Mouse (Mus musculus): ENCODE measurements around the gene Smyd3. TPM values are rescaled to one million over a fixed set of nuclear protein-coding genes. Genes with fewer than 3 reads are reported as not detected.

Smyd3 gene
- polyA plus RNA-seq, 1 experiment from 2014 or later, result 22.3 TPM

- no peak overlapping the region for H3K4me3 ChIP-seq
- H3K4me1 ChIP-seq, result peaks cover 19% of the 10 kb centered on the region
- no peak overlapping the region for H3K27ac ChIP-seq
- no peaks in the 10 kb centered on the region for H3K36me3 ChIP-seq
- H3K27me3 ChIP-seq (ENCODE audit: low read depth, poor library complexity, severe bottlenecking), result no peaks in the 10 kb centered on the region
- WGBS, result 74% methylated on average over 6 of the region's 6 CpGs
- no peak for DNase-seq (ENCODE audit: low spot score)
- no peaks in the 10 kb centered on the region for H3K9me3 ChIP-seq (replicated peaks)
Measured at GRCm38 (mm10) chr1:179240663-179241279, 277.1 kb downstream of the Smyd3 start.

- Histone ChIP-seq H3K9me3 (replicated peaks) (no peaks in the 10 kb centered on the region), H3K27me3 (ENCODE audit: low read depth, poor library complexity, severe bottlenecking) (no peaks in the 10 kb centered on the region), H3K27ac (no peak overlapping the region), H3K36me3 (no peaks in the 10 kb centered on the region), H3K4me3 (no peak overlapping the region), H3K4me1 (peaks cover 20% of the 10 kb centered on the region)
- 89% methylated on average over 2 of the region's 2 CpGs for WGBS
- DNase-seq (ENCODE audit: low spot score), result no peak
Measured at GRCm38 (mm10) chr1:179238639-179239038, 279.2 kb downstream of the Smyd3 start.

GRCm38 (mm10) chr1:179237989-179238388 is 279.9 kb downstream of the Smyd3 start:
- H3K4me1 ChIP-seq, result peaks cover 24% of the 10 kb centered on the region
- no peaks in the 10 kb centered on the region for H3K9me3 ChIP-seq (replicated peaks)
- no peak overlapping the region for H3K4me3 ChIP-seq
- 33% methylated on average over 7 of the region's 7 CpGs for WGBS
- peak; percentile 66 for DNase-seq (ENCODE audit: low spot score)
- H3K27ac ChIP-seq, result no peak overlapping the region
- H3K27me3 ChIP-seq (ENCODE audit: low read depth, poor library complexity, severe bottlenecking), result no peaks in the 10 kb centered on the region
- H3K36me3 ChIP-seq, result no peaks in the 10 kb centered on the region

- Histone ChIP-seq H3K27ac (peak overlapping the region; percentile 63), H3K4me3 (no peak overlapping the region), H3K27me3 (ENCODE audit: low read depth, poor library complexity, severe bottlenecking) (no peaks in the 10 kb centered on the region), H3K4me1 (peaks cover 39% of the 10 kb centered on the region), H3K36me3 (no peaks in the 10 kb centered on the region), H3K9me3 (replicated peaks) (no peaks in the 10 kb centered on the region)
- WGBS, result 57% methylated on average over 8 of the region's 8 CpGs
- DNase-seq (ENCODE audit: low spot score), result no peak
Measured at GRCm38 (mm10) chr1:179236217-179236840, 281.5 kb downstream of the Smyd3 start.

GRCm38 (mm10) chr1:179231777-179232661 is 285.8 kb downstream of the Smyd3 start:
- Histone ChIP-seq H3K27me3 (ENCODE audit: low read depth, poor library complexity, severe bottlenecking) (no peaks in the 10 kb centered on the region), H3K4me3 (no peak overlapping the region), H3K4me1 (peaks cover 59% of the 10 kb centered on the region), H3K27ac (peak overlapping the region; percentile 83), H3K9me3 (replicated peaks) (no peaks in the 10 kb centered on the region), H3K36me3 (no peaks in the 10 kb centered on the region)
- DNase-seq (ENCODE audit: low spot score), result peak; percentile 88
- 40% methylated on average over 13 of the region's 13 CpGs for WGBS

GRCm38 (mm10) chr1:179229515-179229914 is 288.3 kb downstream of the Smyd3 start:
- no peak overlapping the region for H3K4me3 ChIP-seq
- no peaks in the 10 kb centered on the region for H3K36me3 ChIP-seq
- H3K27ac ChIP-seq, result peak overlapping the region; percentile 26
- DNase-seq (ENCODE audit: low spot score), result no peak
- WGBS, result 65% methylated on average over 3 of the region's 3 CpGs
- H3K27me3 ChIP-seq (ENCODE audit: low read depth, poor library complexity, severe bottlenecking), result no peaks in the 10 kb centered on the region
- peaks cover 47% of the 10 kb centered on the region for H3K4me1 ChIP-seq
- no peaks in the 10 kb centered on the region for H3K9me3 ChIP-seq (replicated peaks)

- no peaks in the 10 kb centered on the region for H3K9me3 ChIP-seq (replicated peaks)
- 63% methylated on average over 1 of the region's 1 CpGs for WGBS
- H3K4me3 ChIP-seq, result no peak overlapping the region
- no peak for DNase-seq (ENCODE audit: low spot score)
- H3K27ac ChIP-seq, result peak overlapping the region; percentile 61
- no peaks in the 10 kb centered on the region for H3K27me3 ChIP-seq (ENCODE audit: low read depth, poor library complexity, severe bottlenecking)
- no peaks in the 10 kb centered on the region for H3K36me3 ChIP-seq
- peaks cover 64% of the 10 kb centered on the region for H3K4me1 ChIP-seq
Measured at GRCm38 (mm10) chr1:179220290-179220689, 297.6 kb downstream of the Smyd3 start.

GRCm38 (mm10) chr1:179218061-179218460 is 299.8 kb downstream of the Smyd3 start:
- no peaks in the 10 kb centered on the region for H3K9me3 ChIP-seq (replicated peaks)
- 29% methylated on average over 5 of the region's 5 CpGs for WGBS
- DNase-seq (ENCODE audit: low spot score), result no peak
- peaks cover 65% of the 10 kb centered on the region for H3K4me1 ChIP-seq
- H3K36me3 ChIP-seq, result no peaks in the 10 kb centered on the region
- H3K27ac ChIP-seq, result peak overlapping the region; percentile 58; the same call in 1 of the 2 replicates
- no peak overlapping the region for H3K4me3 ChIP-seq
- no peaks in the 10 kb centered on the region for H3K27me3 ChIP-seq (ENCODE audit: low read depth, poor library complexity, severe bottlenecking)

- no peak for DNase-seq (ENCODE audit: low spot score)
- H3K4me3 ChIP-seq, result no peak overlapping the region
- H3K27me3 ChIP-seq (ENCODE audit: low read depth, poor library complexity, severe bottlenecking), result no peaks in the 10 kb centered on the region
- no peaks in the 10 kb centered on the region for H3K9me3 ChIP-seq (replicated peaks)
- peak overlapping the region; percentile 77 for H3K27ac ChIP-seq
- WGBS, result 39% methylated on average over 4 of the region's 4 CpGs
- H3K36me3 ChIP-seq, result no peaks in the 10 kb centered on the region
- H3K4me1 ChIP-seq, result peaks cover 67% of the 10 kb centered on the region
Measured at GRCm38 (mm10) chr1:179217036-179217435, 300.8 kb downstream of the Smyd3 start.

GRCm38 (mm10) chr1:179213381-179213780 is 304.5 kb downstream of the Smyd3 start:
- no peak overlapping the region for H3K27ac ChIP-seq
- WGBS, result 91% methylated on average over 9 of the region's 9 CpGs
- H3K36me3 ChIP-seq, result no peaks in the 10 kb centered on the region
- no peak for DNase-seq (ENCODE audit: low spot score)
- H3K4me1 ChIP-seq, result peaks cover 54% of the 10 kb centered on the region
- no peaks in the 10 kb centered on the region for H3K9me3 ChIP-seq (replicated peaks)
- H3K27me3 ChIP-seq (ENCODE audit: low read depth, poor library complexity, severe bottlenecking), result 0 out of 2 replicates have a peak, but pooled peaks cover 2% of the 10 kb centered on the region
- no peak overlapping the region for H3K4me3 ChIP-seq

GRCm38 (mm10) chr1:179212295-179212694 is 305.5 kb downstream of the Smyd3 start:
- no peak overlapping the region for H3K4me3 ChIP-seq
- H3K27ac ChIP-seq, result peak overlapping the region; percentile 59
- 0 out of 2 replicates have a peak, but pooled peaks cover 8% of the 10 kb centered on the region for H3K27me3 ChIP-seq (ENCODE audit: low read depth, poor library complexity, severe bottlenecking)
- 56% methylated on average over 7 of the region's 7 CpGs for WGBS
- H3K36me3 ChIP-seq, result no peaks in the 10 kb centered on the region
- no peaks in the 10 kb centered on the region for H3K9me3 ChIP-seq (replicated peaks)
- peaks cover 55% of the 10 kb centered on the region for H3K4me1 ChIP-seq
- no peak for DNase-seq (ENCODE audit: low spot score)

GRCm38 (mm10) chr1:179211313-179211712 is 306.5 kb downstream of the Smyd3 start:
- no peak overlapping the region for H3K4me3 ChIP-seq
- no peaks in the 10 kb centered on the region for H3K36me3 ChIP-seq
- H3K27me3 ChIP-seq (ENCODE audit: low read depth, poor library complexity, severe bottlenecking), result 0 out of 2 replicates have a peak, but pooled peaks cover 8% of the 10 kb centered on the region
- H3K4me1 ChIP-seq, result peaks cover 58% of the 10 kb centered on the region
- no peak overlapping the region for H3K27ac ChIP-seq
- no peak for DNase-seq (ENCODE audit: low spot score)
- no peaks in the 10 kb centered on the region for H3K9me3 ChIP-seq (replicated peaks)
- WGBS, result 92% methylated on average over 4 of the region's 4 CpGs
